Mouse (Mus musculus): ENCODE data around the gene Hoxa10. TPM values are rescaled to one million over a fixed set of nuclear protein-coding genes. Genes with fewer than 3 reads are reported as not detected.

Hoxa10 gene
- polyA plus RNA-seq, 1 experiment = not detected

DNA sequence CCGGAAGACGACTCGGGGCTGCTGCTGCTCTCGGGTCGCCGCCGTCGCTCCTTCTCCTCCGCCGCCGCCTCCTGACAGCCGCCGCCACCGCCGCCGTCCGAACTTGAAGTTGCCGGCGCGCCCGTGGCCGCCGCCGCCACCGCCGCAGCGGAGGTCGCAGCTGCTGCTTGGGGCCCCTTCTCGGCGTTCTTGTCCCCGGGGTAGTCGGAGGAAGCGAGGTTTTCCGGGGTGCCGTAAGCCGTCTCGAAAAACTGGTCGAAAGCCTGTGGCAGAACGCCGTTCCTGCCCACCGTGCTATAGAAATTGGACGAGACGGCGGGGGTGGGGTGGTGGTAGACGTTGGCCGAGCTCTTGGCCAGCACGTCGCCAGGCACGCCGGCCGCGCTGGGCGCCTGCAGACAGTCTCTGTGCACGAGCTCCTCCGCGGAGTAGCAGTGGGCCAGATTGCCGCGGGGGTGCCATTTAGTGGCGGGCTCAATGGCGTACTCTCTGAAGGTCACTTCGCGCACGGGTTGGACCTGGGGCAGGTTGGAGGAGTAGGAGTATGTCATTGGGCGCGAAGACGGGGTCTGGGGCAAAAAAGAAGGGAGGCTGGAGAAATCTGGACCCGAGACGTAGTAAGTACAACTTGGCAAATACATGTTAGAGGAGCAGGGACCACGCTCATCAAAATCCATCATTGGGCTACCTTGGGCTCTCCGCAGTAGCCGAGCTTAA lies 4.5 kb upstream of the Hoxa10 start:
- Histone ChIP-seq H3K27ac (ENCODE audit: insufficient read depth, low read length) (no peak overlapping the region), H3K36me3 (ENCODE audit: control insufficient read depth, insufficient read depth, low read length) (no peaks in the 10 kb centered on the region), H3K4me1 (ENCODE audit: control insufficient read depth, insufficient read depth, insufficient read length) (peaks cover 15% of the 10 kb centered on the region), H3K27me3 (ENCODE audit: control insufficient read depth, insufficient read depth, low read length) (peaks cover 67% of the 10 kb centered on the region), H3K4me3 (ENCODE audit: extremely low read depth, insufficient read depth, insufficient read length) (no peak overlapping the region; the same call in 1 of the 2 replicates)
- 3% methylated on average over 71 of the region's 71 CpGs for WGBS
- DNase-seq (ENCODE audit: low read depth in 1 of 2, low spot score in 2 of 2) = no peak
- TF ChIP-seq POLR2A (IDR thresholded peaks at IDR 0.05; ENCODE audit: low read depth, low read length) (no peak), CTCF (IDR thresholded peaks at IDR 0.05; ENCODE audit: extremely low read depth, insufficient read depth, insufficient read length, insufficient replicate concordance) (no peak)

DNA sequence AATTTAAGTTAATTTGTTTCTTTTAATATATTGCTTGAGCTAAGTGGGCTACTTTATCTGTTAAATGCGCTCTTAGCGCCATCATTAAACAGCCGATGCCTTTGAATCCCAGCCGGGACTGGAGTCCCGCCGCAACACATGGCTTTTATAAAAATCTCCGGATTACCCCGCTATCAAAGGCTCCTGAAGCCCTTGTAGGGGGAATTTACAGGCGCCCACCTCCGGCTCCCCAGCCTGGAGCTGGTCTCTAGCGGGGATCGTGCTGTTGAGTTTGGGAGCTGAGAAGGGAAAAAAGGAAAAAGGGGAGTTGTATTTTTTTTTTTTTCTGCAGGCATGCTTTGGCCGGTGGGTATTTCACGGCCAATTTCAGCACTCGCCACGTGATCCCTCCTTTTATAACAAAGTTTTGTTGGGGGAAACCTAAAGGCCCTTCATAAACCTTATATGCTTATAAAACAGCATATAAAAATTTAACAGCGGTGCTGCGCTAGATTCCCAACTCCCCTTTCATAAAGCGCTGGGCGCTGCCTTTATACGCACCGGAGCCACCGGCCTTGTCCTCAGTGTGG lies 3.9 kb upstream of the Hoxa10 start:
- WGBS = 4% methylated on average over 23 of the region's 23 CpGs
- H3K36me3 ChIP-seq (ENCODE audit: control insufficient read depth, insufficient read depth, low read length) = no peaks in the 10 kb centered on the region
- H3K4me3 ChIP-seq (ENCODE audit: extremely low read depth, insufficient read depth, insufficient read length) = no peak overlapping the region; the same call in 1 of the 2 replicates
- no peak for DNase-seq (ENCODE audit: low read depth in 1 of 2, low spot score in 2 of 2)
- TF ChIP-seq CTCF (IDR thresholded peaks at IDR 0.05; ENCODE audit: extremely low read depth, insufficient read depth, insufficient read length, insufficient replicate concordance) (no peak), POLR2A (IDR thresholded peaks at IDR 0.05; ENCODE audit: low read depth, low read length) (no peak)
- H3K4me1 ChIP-seq (ENCODE audit: control insufficient read depth, insufficient read depth, insufficient read length) = peaks cover 15% of the 10 kb centered on the region
- H3K27me3 ChIP-seq (ENCODE audit: control insufficient read depth, insufficient read depth, low read length) = peaks cover 72% of the 10 kb centered on the region
- no peak overlapping the region for H3K27ac ChIP-seq (ENCODE audit: insufficient read depth, low read length)

- TF ChIP-seq CTCF (IDR thresholded peaks at IDR 0.05; ENCODE audit: extremely low read depth, insufficient read depth, insufficient read length, insufficient replicate concordance) = no peak
- no peak for TF ChIP-seq POLR2A (IDR thresholded peaks at IDR 0.05; ENCODE audit: low read depth, low read length)
- H3K27ac ChIP-seq (ENCODE audit: insufficient read depth, low read length) = no peak overlapping the region
- no peak for DNase-seq (ENCODE audit: low read depth in 1 of 2, low spot score in 2 of 2)
- H3K27me3 ChIP-seq (ENCODE audit: control insufficient read depth, insufficient read depth, low read length) = peaks cover 67% of the 10 kb centered on the region
- no peak overlapping the region for H3K4me3 ChIP-seq (ENCODE audit: extremely low read depth, insufficient read depth, insufficient read length)
- WGBS = 20% methylated on average over 12 of the region's 12 CpGs
- H3K36me3 ChIP-seq (ENCODE audit: control insufficient read depth, insufficient read depth, low read length) = no peaks in the 10 kb centered on the region
- peaks cover 10% of the 10 kb centered on the region for H3K4me1 ChIP-seq (ENCODE audit: control insufficient read depth, insufficient read depth, insufficient read length)
Observed at GRCm38 (mm10) chr6:52243681-52244121, 3.0 kb upstream of the Hoxa10 start.

- Histone ChIP-seq H3K36me3 (ENCODE audit: control insufficient read depth, insufficient read depth, low read length) (no peaks in the 10 kb centered on the region), H3K27me3 (ENCODE audit: control insufficient read depth, insufficient read depth, low read length) (peaks cover 62% of the 10 kb centered on the region), H3K4me1 (ENCODE audit: control insufficient read depth, insufficient read depth, insufficient read length) (peaks cover 10% of the 10 kb centered on the region), H3K27ac (ENCODE audit: insufficient read depth, low read length) (no peak overlapping the region), H3K4me3 (ENCODE audit: extremely low read depth, insufficient read depth, insufficient read length) (no peak overlapping the region)
- 39% methylated on average over 4 of the region's 4 CpGs for WGBS
- no peak for TF ChIP-seq POLR2A (IDR thresholded peaks at IDR 0.05; ENCODE audit: low read depth, low read length)
- no peak for TF ChIP-seq CTCF (IDR thresholded peaks at IDR 0.05; ENCODE audit: extremely low read depth, insufficient read depth, insufficient read length, insufficient replicate concordance)
- no peak for DNase-seq (ENCODE audit: low read depth in 1 of 2, low spot score in 2 of 2)
Observed at GRCm38 (mm10) chr6:52242801-52243332, 2.2 kb upstream of the Hoxa10 start.

DNA sequence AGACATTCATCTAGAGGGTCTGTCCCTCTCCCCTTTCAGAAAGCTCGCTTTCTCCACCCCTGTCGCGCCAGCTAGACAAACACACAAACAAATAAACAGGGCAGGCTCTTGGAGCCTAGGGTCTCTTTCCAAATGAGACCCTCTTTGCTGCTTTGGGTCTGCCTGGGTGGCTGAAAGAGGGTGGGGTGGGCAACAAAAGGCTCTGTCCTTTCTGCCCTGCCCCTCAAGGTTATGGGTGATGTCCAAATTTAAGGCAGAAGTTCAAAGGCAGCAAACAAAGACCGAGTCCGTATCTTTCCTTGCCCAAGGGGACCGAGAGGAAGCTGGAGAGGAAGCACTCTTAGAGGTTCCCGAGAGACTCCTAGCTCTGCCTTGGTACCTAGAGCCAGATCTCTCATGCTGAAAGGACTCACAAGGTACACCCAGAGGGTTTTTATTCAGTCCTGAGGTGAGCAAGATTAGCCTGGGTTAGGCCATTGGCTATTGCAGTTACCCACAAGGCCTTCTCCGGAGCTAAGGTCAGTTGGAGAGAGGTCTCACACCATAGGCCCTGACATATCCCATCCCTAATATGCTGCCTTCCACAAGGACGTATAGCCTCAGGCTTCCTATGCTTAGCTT lies 457 bp upstream of the Hoxa10 start:
- Histone ChIP-seq H3K27ac (ENCODE audit: insufficient read depth, low read length) (no peak overlapping the region), H3K36me3 (ENCODE audit: control insufficient read depth, insufficient read depth, low read length) (no peaks in the 10 kb centered on the region), H3K4me3 (ENCODE audit: extremely low read depth, insufficient read depth, insufficient read length) (no peak overlapping the region), H3K4me1 (ENCODE audit: control insufficient read depth, insufficient read depth, insufficient read length) (peaks cover 6% of the 10 kb centered on the region; the same call in 1 of the 2 replicates), H3K27me3 (ENCODE audit: control insufficient read depth, insufficient read depth, low read length) (peaks cover 51% of the 10 kb centered on the region)
- TF ChIP-seq CTCF (IDR thresholded peaks at IDR 0.05; ENCODE audit: extremely low read depth, insufficient read depth, insufficient read length, insufficient replicate concordance) (no peak), POLR2A (IDR thresholded peaks at IDR 0.05; ENCODE audit: low read depth, low read length) (no peak)
- 9% methylated on average over 9 of the region's 9 CpGs for WGBS
- no peak for DNase-seq (ENCODE audit: low read depth in 1 of 2, low spot score in 2 of 2)

DNA sequence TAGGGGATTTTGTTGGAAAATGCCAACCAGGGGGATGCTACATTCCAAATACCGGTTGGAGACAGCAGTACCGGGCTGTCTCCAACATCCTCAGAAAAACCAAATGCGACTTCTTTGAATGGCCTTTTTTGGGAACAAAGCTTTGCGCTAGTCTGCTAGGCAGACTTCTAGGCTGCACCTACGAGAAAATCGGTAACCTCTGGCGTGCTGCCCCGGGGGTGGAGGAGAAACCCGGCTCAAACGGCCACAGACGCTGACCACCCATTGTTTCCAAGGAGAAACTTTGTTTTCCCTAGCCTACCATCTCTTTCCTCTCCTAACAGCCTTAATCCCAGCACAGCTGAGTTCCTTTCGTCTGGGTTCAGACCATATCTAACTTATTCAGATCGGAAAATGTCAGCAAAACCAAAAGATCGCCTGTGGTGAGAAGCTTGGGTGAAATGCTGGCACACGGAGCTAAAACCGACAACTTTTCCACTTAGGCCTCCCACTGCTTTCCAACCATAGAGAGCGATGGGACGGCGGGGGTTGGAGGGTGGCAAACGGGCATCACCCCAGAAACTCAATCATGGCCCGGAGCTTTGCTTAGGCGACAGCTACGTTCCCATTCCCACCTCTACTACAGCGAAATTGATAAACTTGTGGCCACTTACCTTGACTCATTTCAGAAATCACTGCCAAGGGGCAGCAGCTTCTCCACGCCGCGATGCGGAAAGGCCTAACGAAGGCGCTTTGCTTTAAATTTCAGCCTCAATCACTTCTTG lies 847 bp downstream of the Hoxa10 start:
- TF ChIP-seq POLR2A (IDR thresholded peaks at IDR 0.05; ENCODE audit: low read depth, low read length) (no peak), CTCF (IDR thresholded peaks at IDR 0.05; ENCODE audit: extremely low read depth, insufficient read depth, insufficient read length, insufficient replicate concordance) (no peak)
- DNase-seq (ENCODE audit: low read depth in 1 of 2, low spot score in 2 of 2) = no peak
- 8% methylated on average over 30 of the region's 30 CpGs for WGBS
- Histone ChIP-seq H3K4me3 (ENCODE audit: extremely low read depth, insufficient read depth, insufficient read length) (no peak overlapping the region), H3K36me3 (ENCODE audit: control insufficient read depth, insufficient read depth, low read length) (no peaks in the 10 kb centered on the region), H3K4me1 (ENCODE audit: control insufficient read depth, insufficient read depth, insufficient read length) (peaks cover under 1% of the 10 kb centered on the region; the same call in 1 of the 2 replicates), H3K27ac (ENCODE audit: insufficient read depth, low read length) (no peak overlapping the region), H3K27me3 (ENCODE audit: control insufficient read depth, insufficient read depth, low read length) (peaks cover 43% of the 10 kb centered on the region)
